Mouse (Mus musculus) embryonic facial prominence, embryonic 11.5 days (tissue): ENCODE measurements around the gene Txk. TPM values are rescaled to one million over a fixed set of nuclear protein-coding genes. Genes with fewer than 3 reads are reported as not detected.
A peak's percentile ranks its signal among the peaks of the same experiment; 100 is the strongest.

Source experiments
- ATAC-seq: fragments of 200-750 bp; cut with Nextera tagmentation; replicated peaks from 2 replicates; pipeline ENCODE4 v1.8.0; 2017; ENCODE audit warnings: low read depth; ENCODE audit not compliant: insufficient number of reproducible peaks, low FRiP score, low TSS enrichment
- DNase-seq: peaks from one replicate; pipeline ENCODE4 v3.0.0-alpha.2; 2015; ENCODE audit warnings: low spot score
- H3K27ac ChIP-seq: fragments of 300-500 bp; sonication (generic); replicated peaks from 2 replicates; pipeline ENCODE4 v1.5.1; 2014; ENCODE audit warnings: mild to moderate bottlenecking, low read depth, low read length, control low read depth
- H3K27me3 ChIP-seq: fragments of 300-500 bp; sonication (generic); 2 replicates; pipeline ENCODE4 v1.6.1; 2014; ENCODE audit warnings: mild to moderate bottlenecking, low read length, moderate library complexity, mixed read lengths; ENCODE audit not compliant: control insufficient read depth, insufficient read depth
- H3K36me3 ChIP-seq: fragments of 300-500 bp; sonication (generic); replicated peaks from 2 replicates; pipeline ENCODE4 v1.6.1; 2014; ENCODE audit warnings: low read depth, mild to moderate bottlenecking, low read length, moderate library complexity, mixed read lengths; ENCODE audit not compliant: control insufficient read depth, insufficient read depth
- H3K4me1 ChIP-seq: fragments of 300-500 bp; sonication (generic); 2 replicates; pipeline ENCODE4 v1.6.1; 2014; ENCODE audit warnings: low read length, mixed read lengths; ENCODE audit not compliant: control insufficient read depth, insufficient read depth
- H3K4me2 ChIP-seq: fragments of 300-500 bp; sonication (generic); 2 replicates; pipeline ENCODE4 v1.6.1; 2014; ENCODE audit warnings: low read depth, mild to moderate bottlenecking, control low read depth, low read length, moderate library complexity
- H3K4me3 ChIP-seq: fragments of 300-500 bp; sonication (generic); 2 replicates; pipeline ENCODE4 v1.5.1; 2014; ENCODE audit warnings: low read depth, low read length, control low read depth
- H3K9ac ChIP-seq: fragments of 300-500 bp; sonication (generic); replicated peaks from 2 replicates; pipeline ENCODE4 v1.6.1; 2014; ENCODE audit warnings: mild to moderate bottlenecking, control low read depth, low read length
- H3K9me3 ChIP-seq: fragments of 300-500 bp; sonication (generic); replicated peaks from 2 replicates; pipeline ENCODE4 v1.6.1; 2016; ENCODE audit warnings: mild to moderate bottlenecking, low read length, inconsistent platforms, mixed read lengths; ENCODE audit not compliant: control insufficient read depth
- WGBS: fragments of 180-500 bp; shearing (Covaris S2); extraction: QIAGEN DNeasy Blood & Tissue Kit; methylation state at CpG from one replicate; pipeline ENCODE4 v1.1.7; 2014; 5-methylcytosine and 5-hydroxymethylcytosine counted together
- polyA plus RNA-seq: library from polyadenylated mRNA; unstranded; fragments of >200 nt; fragmentation: Nextera tagmentation; extraction: Ambion mirVana; gene quantifications from 2 replicates; pipeline ENCODE4 v1.2.1, GENCODE M21; 2014

Txk gene
- polyA plus RNA-seq, 1 experiment from 2014 or later: 0.13 TPM

- H3K9me3 ChIP-seq: no peaks in the 10 kb centered on the region
- WGBS: 84% methylated on average over 3 of the region's 3 CpGs
- H3K4me1 ChIP-seq: no peaks in the 10 kb centered on the region
- H3K36me3 ChIP-seq: no peaks in the 10 kb centered on the region
- no peak for DNase-seq
- no peak overlapping the region for H3K27ac ChIP-seq
- ATAC-seq: no peak
- H3K9ac ChIP-seq: no peak overlapping the region
- no peak overlapping the region for H3K4me3 ChIP-seq
- H3K27me3 ChIP-seq: no peaks in the 10 kb centered on the region
- H3K4me2 ChIP-seq: no peak overlapping the region
Measured at GRCm38 (mm10) chr5:72725404-72725803, 27.2 kb downstream of the Txk start.

GRCm38 (mm10) chr5:72723429-72723828 lies 29.1 kb downstream of the Txk start:
- H3K36me3 ChIP-seq: no peaks in the 10 kb centered on the region
- ATAC-seq (no peak), DNase-seq (no peak)
- no peaks in the 10 kb centered on the region for H3K4me1 ChIP-seq
- H3K9me3 ChIP-seq: no peaks in the 10 kb centered on the region
- no peak overlapping the region for H3K4me2 ChIP-seq
- H3K4me3 ChIP-seq: no peak overlapping the region
- 73% methylated on average over 2 of the region's 2 CpGs for WGBS
- no peak overlapping the region for H3K9ac ChIP-seq
- H3K27ac ChIP-seq: no peak overlapping the region
- H3K27me3 ChIP-seq: no peaks in the 10 kb centered on the region

DNA sequence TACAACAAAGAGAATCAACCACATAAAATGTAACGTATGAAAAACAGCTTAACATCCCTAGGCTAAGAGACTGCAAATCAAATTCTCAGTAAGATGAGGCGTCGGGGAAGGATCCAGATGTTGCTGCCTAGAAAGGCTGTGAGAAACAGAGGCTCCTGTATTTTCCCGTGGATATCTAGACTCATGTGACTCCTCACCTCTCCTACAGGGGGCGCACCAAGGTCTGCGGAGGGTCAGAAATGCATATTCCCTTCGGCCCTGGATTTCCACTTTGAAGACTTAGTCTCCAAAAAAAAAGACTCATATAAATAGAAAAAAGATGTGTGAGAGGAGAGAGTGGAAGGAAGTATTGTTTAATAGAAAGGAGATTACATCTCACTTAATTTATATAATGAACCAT lies 32.0 kb downstream of the Txk start:
- H3K27ac ChIP-seq: no peak overlapping the region
- no peak overlapping the region for H3K4me3 ChIP-seq
- ATAC-seq (no peak), DNase-seq (peak; percentile 18)
- no peak overlapping the region for H3K9ac ChIP-seq
- H3K27me3 ChIP-seq: no peaks in the 10 kb centered on the region
- H3K9me3 ChIP-seq: no peaks in the 10 kb centered on the region
- no peaks in the 10 kb centered on the region for H3K4me1 ChIP-seq
- WGBS: 63% methylated on average over 7 of the region's 7 CpGs
- no peak overlapping the region for H3K4me2 ChIP-seq
- no peaks in the 10 kb centered on the region for H3K36me3 ChIP-seq

DNA sequence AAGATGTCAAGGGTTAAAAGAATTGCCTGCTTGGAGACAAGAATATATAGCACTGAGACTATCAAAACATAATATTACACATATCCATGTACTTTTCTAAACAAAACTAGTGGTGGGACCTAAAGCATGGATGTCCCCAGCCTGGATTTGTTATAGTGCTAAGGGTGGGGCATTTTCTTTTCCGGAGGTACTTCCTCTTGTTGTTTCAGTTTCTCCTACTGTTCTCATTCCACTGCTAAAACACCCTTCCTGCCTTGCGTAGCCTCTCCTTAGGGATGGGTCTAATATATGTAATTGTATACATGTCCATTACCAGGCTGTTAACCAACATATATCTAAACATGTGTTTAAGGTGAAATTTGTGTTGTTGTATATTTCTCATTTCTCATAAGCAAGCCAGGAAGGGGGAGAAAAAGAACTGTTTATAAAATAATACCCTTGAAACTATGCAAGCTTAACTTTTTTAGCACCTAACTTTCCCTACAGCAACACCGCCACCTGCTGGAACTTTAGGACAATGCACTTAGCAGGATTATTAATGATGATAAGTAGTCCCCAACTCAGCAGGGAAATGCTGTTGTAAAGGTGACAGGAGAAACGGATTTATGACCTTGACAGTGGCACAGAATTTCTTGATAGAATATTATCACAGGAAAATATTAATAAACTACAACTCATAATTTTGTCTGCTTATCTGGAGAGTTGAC lies 41.9 kb downstream of the Txk start:
- no peaks in the 10 kb centered on the region for H3K36me3 ChIP-seq
- no peak overlapping the region for H3K9ac ChIP-seq
- no peak overlapping the region for H3K4me3 ChIP-seq
- DNase-seq (peak; percentile 82), ATAC-seq (no peak)
- H3K9me3 ChIP-seq: no peaks in the 10 kb centered on the region
- no peaks in the 10 kb centered on the region for H3K4me1 ChIP-seq
- H3K4me2 ChIP-seq: no peak overlapping the region
- 30% methylated on average over 4 of the region's 4 CpGs for WGBS
- H3K27me3 ChIP-seq: no peaks in the 10 kb centered on the region
- H3K27ac ChIP-seq: no peak overlapping the region

DNA sequence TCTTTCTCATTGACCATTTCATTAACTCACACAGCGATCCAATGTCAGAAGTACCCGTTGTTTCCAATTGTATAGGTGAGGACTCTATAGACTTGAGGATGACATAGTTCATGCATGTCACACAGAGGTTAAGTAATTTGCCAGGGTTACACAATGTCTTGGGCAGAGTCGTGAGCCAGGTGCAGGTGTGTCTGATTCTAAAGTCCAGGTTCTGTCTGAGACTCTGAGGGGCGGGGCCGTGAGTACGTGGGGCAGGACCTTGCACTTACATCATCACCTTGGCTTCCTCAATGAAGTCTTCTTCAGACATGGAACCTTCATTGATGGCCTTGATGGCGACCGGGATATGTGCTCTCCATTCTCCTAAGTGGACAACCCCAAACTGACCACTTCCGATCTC lies 42.6 kb downstream of the Txk start:
- Histone ChIP-seq H3K9ac (no peak overlapping the region), H3K27me3 (no peaks in the 10 kb centered on the region), H3K4me2 (no peak overlapping the region), H3K36me3 (no peaks in the 10 kb centered on the region), H3K9me3 (no peaks in the 10 kb centered on the region), H3K27ac (no peak overlapping the region), H3K4me3 (no peak overlapping the region), H3K4me1 (no peaks in the 10 kb centered on the region)
- DNase-seq (no peak), ATAC-seq (no peak)
- WGBS: 91% methylated on average over 9 of the region's 9 CpGs

DNA sequence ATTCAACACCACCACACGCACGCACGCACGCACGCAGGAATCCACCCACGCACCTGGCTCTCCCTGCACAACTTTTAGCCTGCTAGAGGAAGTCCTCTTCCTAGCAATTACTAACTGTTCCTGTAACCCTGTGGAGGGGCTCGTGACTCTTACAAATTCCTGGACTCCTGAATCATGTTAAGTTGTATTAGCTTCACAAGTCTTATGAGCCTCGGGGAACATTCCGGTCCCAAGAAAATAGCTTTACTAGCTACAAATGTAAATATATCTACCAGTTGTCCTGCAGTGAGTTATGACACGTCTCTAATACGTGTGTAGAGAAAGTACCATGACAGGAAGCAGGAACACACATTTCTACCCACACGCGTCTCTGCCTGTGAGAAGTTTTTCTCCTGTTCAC lies 43.1 kb downstream of the Txk start:
- WGBS: 70% methylated on average over 13 of the region's 13 CpGs
- no peak overlapping the region for H3K4me3 ChIP-seq

GRCm38 (mm10) chr5:72706722-72707121 lies 45.9 kb downstream of the Txk start:
- H3K4me2 ChIP-seq: no peak overlapping the region
- no peaks in the 10 kb centered on the region for H3K4me1 ChIP-seq
- no peaks in the 10 kb centered on the region for H3K27me3 ChIP-seq
- H3K4me3 ChIP-seq: no peak overlapping the region
- H3K9ac ChIP-seq: no peak overlapping the region
- no peak overlapping the region for H3K27ac ChIP-seq
- H3K9me3 ChIP-seq: no peaks in the 10 kb centered on the region
- ATAC-seq: no peak
- 57% methylated on average over 10 of the region's 10 CpGs for WGBS
- no peak for DNase-seq
- H3K36me3 ChIP-seq: no peaks in the 10 kb centered on the region

More for the DNA sequence above, 43.1 kb downstream of the Txk start:
- Histone ChIP-seq H3K27ac (no peak overlapping the region), H3K4me2 (no peak overlapping the region), H3K4me1 (no peaks in the 10 kb centered on the region), H3K27me3 (no peaks in the 10 kb centered on the region), H3K9ac (no peak overlapping the region), H3K9me3 (no peaks in the 10 kb centered on the region), H3K36me3 (no peaks in the 10 kb centered on the region)
- DNase-seq (no peak), ATAC-seq (no peak)

- H3K27me3 ChIP-seq: no peaks in the 10 kb centered on the region
- H3K9ac ChIP-seq: no peak overlapping the region
- peak; percentile 46 for DNase-seq
- no peak overlapping the region for H3K27ac ChIP-seq
- ATAC-seq: no peak
- H3K4me3 ChIP-seq: no peak overlapping the region
- WGBS: 41% methylated on average over 10 of the region's 10 CpGs
- no peak overlapping the region for H3K4me2 ChIP-seq
- no peaks in the 10 kb centered on the region for H3K9me3 ChIP-seq
- no peaks in the 10 kb centered on the region for H3K36me3 ChIP-seq
- no peaks in the 10 kb centered on the region for H3K4me1 ChIP-seq
Measured at GRCm38 (mm10) chr5:72706095-72706494, 46.5 kb downstream of the Txk start.
